Mouse (Mus musculus) natural killer cell, adult 2 months (primary cell): ENCODE results near the gene Rab17.

Source experiments
- DNase-seq, 2 experiments: peaks; one replicate each; pipeline ENCODE4 v3.0.0; 2022; ENCODE audit warnings: low spot score in 2 of 2

Gene Rab17

DNA sequence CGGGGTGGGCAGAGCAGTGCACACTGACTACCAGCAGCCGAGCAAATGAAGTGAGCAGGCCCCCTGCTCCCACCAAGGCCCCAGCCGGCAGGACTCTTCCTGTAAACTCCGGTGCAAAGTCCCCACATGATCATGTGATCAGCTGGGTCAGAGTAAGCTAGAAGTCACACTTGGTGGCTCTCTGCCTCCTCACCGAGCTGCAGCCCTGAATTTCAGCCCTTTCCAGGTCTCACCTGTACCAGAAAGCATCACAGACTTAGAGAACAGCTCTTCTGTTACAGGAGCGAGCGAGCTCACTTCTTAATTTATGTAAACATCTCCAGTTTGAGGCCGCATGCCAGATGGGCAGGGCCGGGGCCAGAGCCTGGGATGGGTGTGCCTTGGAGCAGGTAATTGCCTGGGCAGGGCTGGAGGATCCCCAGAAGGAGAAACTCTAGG is at the start of gene Rab17:
Gene Rab17 (minus strand): TSS at position 315 of the 438 bp plus-strand sequence.
- no peak for DNase-seq

DNA sequence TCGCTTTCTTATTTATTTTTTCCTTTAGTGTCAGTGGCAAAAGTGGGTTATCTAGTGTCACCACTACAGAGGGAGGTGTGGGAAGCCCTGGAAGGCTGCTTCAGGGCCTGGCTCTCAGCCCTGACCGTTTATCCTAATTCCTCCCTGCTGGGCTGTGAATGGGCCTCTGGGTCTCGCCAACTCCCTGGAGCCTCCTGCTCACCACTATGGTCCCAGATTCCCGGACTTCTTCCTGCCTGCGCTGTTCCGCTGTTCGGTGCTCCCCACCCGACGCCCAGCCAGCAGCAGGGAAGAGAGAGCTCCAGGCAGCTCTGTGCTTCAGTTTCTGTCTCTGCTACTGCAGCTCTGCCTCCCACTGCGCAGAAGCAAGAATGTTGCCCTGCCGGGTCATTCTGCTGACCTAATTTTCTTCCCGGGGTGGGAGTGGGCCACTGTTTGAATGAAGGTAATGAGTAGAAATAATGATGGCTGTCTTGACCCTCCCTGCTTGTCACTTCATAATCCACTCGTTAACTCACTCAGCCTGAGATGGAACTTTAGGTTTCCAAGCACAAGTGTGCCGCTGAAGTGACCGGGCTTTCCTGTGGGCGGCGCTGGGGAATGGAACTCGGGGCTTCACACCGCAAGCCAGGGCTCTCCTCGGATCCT is 47.8 kb upstream of the Rab17 start:
- no peak for DNase-seq

DNA sequence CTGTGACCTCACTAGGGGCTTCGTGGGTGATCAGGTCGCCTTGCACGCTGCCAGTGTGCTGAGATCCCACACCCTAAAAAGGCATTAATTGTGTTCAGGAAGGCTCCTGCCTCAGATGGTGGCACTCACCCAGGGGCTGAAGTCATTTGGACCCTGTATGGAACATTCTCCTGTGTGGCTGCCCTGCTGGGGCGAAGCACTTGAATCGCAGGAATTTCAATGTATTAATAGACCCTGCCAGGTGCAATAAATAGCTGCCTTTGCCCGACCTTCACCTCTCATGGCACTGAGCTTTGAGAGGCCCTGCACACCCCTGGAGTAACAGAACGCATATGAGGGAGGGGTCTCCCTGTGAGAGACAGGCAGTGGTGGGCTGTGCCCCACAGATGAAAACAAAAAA is 46.1 kb upstream of the Rab17 start:
- no peak for DNase-seq

DNA sequence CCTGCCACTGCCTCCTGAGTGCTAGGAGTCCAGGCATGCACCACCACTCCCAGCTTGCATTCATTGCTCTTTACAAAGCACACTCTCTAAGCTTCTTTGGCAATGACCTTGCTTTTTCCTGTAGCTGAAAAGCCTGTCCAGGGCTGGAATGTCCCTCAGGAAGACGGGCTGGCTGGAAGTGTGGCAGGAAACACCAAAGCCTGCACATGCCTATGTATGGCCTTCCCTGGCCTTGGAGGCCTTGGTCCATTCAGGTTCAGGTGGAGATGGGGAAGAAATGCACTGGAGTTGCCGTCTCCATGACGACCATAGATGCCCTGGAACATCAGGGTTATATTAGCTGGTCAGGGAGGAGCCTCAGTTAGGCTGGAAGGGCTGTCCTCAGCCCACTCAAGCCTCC is 44.3 kb upstream of the Rab17 start:
- DNase-seq, result no peak

DNA sequence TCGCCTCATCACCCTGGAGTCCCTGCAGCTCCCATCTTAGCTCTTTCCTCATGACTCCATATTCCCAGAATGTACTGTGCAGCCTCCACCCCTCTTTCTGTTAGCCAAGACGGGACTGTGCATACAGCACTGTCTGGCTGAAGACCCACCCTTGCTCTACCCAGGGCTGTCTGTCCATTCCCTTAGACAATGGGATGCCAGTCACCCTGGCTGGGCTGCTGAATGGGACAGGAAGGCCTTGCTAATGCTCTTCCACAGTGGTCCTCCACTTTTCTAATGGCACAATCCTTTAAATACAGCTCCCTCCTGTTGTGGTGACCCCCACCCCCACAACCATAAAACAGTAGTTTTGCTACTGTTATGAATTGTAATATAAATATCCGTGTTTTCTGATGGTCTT is 41.9 kb upstream of the Rab17 start:
- no peak for DNase-seq

DNA sequence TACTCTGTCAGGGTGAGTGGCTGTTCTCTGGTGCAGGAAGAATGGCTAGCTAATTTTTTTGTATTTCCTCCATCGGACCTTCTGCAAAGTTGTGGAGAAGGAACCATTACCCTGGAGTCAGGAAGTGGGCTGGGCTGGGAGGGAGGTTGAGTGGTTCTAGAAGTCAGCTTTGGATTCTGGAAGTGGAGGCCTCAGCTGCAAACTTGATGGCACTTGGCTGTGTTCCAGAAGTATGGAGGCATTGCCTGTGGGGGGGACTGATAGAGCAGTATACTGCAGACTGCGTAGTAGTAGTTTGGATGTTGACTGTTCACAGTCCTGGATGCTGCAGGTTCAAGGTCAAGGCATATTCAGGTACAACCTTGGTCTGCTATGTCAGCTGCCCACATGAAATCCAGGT is 41.3 kb upstream of the Rab17 start:
- DNase-seq, result no peak

DNA sequence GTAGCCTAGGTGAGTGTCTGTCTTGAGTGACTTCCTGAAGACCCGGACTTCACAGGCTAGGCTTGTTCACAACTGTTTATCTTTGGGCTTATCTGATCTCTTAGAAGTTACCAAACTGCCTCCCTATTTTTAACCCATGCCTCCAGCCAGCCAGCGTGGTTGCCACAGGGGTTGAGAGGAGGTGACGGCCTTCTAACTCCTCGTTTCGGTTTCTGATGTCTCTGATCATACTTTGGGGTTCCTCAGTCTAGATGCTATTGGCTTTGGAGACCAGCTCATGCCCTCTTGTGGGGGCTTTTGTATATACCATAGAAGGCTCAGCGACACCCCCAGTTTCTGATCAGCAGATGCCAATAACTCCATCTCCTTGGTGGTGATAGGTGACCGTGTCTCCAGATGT is 40.8 kb upstream of the Rab17 start:
- DNase-seq, result no peak

DNA sequence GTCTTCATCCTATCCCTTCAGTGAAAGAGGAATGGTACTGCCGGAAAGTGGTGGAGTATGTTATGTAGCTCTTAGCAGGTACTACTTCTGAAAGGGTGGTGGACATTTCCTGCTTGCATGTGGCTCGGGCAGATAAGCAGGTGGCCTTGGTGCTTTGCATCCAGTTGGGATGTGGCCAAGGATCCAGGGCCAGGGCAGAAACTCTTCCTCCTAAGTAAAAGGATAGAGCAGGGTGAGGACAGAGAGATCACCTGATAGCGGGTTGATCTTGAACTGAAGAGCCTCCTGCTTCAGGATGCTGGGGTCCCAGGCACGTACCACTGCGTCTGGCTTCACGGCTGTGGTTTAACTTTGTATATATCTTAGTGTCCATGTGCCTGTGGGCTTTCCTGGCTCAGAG is 39.8 kb upstream of the Rab17 start:
- no peak for DNase-seq

DNA sequence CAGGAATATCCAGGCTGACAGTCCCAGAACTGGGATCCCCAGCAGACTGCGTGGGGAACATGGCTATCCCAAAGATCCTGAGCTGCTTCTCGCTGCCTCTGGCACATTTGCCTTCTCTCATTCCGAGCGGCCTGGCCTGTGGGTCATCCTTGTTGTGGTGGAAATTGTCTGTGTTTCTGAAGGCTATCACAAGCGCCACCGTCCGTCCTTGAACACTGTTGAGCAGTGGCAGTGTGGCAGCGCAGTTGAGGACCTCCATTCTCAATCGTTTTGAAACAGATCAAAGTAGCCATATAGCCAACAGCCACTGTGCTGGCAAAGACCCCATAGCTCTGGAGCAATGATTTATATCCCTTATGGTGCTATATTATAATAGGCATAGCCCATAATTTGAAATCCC is 39.3 kb upstream of the Rab17 start:
- DNase-seq, result no peak

DNA sequence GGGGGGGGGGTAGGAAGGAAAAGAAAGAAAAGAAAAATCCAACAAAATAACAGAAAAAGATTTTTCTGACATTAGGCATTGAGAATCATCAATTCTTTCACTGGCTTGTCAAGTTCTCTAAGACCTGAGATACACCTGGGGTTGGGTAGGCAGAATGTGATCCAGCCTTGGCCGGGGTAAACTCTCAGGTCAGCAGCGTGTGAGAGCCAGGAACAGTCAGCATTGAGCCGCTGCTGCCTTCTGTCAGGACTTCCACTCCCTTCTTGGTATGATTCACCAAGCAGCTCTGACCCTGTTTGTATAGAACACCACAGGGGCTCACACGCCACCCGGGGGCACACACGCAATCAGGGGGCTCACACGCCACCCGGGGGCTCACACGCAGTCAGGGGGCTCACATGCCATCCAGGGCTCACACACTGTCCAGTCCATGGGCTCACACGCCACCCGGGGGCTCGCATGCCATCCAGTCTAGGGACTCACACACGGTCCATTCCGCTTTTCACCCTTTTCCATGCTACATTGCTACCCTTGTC is 38.8 kb upstream of the Rab17 start:
- DNase-seq, result no peak

DNA sequence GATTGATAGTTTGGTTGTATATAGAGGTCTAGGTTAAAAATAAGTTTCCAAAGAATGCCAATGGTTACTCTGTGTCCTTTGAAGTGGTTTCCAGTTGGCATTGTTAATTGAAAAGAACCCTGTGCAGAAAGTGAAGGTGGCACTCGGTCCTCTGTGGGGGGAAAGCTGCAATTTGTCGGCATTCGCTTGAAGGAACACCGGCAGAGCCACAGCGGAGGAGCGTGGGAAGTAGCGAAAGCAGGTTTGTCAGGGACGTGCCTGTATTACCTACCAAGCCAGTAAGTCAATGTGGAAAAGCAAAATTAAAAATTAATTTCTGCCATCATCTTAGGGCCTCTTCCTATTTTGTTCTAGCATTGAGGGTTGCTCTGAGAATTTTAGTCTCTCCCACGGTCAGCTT is 37.2 kb upstream of the Rab17 start:
- no peak for DNase-seq

DNA sequence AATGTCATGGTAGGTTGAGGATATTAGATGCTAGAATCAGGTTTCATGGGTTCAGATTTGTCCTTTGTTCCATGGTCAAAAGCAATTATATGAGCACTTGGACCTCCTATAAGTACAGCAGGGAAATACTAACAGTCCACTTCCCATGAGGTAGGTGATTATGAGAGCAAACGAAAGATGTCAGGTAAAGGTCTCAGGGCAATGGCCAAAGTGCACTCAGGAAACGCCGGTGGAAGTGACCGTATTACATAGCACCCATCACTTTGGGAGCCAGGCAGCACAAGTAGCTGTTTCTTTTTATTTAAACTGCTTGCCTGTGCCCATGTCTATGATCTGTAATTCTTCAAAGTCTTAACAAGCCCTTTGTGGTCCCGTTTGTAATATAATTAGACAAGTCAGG is 36.6 kb upstream of the Rab17 start:
- no peak for DNase-seq

DNA sequence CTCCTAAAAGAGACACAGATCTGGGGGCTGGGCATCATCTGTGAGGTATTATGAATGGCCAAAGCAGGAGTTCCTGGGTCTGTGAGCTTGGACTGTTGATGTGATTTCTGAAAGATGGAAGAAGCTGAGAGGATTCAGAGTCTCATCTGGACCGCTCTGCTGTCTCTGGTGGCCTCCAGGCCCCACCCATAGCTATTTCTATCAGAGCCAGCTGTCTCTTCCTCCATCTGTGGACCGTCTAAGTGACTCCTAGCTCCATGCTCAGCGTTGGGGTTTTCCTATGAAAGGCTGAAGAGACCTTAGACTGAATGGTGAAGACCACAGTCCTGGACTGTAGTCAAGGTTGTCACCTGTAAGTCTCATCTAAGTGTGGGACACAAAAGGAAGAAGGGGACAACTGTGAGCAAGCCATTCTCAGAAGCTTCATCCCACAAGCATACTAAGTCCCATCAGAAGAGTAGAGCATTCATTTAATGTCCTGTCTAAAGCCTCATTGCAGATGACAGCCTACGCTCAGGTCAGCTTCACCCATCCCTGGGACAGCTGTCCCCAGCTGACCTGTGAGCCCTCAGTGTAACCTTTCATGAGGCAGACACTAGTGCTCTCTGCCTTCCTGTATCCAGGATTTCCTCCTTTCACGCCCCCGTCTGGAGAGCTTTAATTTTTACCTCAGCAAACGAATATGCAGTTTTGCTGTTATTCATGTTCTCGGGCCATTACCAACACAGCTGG is 34.2 kb upstream of the Rab17 start:
- no peak for DNase-seq

DNA sequence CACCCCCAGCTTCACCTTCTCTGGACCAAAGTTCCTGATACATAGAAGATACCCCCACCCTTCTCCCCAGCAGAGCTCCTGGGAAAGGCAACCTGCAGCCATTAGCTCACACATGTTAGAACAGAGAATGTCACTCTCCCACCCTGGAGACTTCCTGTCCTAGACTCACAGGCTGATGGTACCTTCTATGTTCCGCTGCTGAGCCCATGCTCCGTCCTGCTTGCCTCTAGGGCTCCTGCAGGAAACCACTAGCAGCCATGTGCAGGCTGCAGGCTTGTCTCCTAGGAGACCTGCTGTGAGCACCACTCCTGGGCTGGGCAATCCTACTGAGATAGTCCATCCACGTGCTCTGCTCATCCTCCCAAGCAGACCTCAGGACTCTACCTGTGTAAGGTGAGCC is 33.2 kb upstream of the Rab17 start:
- no peak for DNase-seq

DNA sequence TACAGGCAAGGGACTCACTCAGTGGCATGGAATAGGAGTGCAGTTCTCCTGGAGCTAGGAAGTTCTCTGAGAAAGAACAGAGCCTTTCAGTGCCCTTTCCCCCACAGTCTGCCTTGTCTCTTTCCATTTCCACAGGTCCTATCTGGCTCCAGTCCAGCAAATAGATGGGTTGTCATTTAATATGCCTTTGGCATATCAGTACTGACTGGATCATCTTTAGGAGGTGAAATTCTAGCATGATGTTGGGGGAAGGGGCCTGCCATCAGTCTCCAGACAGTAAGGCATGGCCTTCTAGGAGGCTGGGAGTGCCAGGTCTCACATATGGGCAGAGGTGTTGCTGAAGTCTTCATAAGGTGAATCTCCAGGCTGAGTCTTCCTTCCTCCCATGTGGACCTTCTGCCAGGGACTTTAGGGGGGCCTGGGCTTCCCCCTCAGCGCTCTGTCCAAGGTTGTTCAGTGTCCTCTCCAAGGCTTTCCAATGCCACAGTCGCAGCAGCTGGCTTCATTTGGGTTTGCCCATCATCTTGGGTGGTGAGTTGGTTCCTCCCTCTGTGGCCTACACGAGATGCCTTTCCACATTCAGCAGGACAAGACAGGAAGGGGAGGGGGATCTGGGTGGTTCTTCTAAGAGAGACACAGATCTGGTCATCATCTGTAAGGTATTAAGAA is 32.5 kb upstream of the Rab17 start:
- DNase-seq, result no peak

DNA sequence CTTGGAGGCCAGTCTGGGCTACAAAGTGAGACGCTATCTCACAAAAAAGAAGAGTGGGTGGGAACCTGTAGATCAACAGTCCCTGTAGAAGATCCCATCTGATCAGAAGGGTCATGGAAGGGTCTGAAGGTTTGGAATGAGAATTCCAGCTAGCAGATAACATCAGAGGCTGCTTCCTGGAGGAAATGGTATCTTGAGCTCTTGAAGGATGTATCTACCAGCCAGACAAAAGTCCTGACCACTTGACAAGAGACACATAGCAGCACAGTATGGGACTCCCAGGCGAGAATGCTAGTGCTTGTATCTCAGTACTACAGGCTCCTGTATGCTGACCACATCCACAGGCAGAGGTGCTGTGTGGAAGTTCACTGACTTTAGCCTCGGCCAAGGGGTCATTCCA is 31.6 kb upstream of the Rab17 start:
- DNase-seq, result no peak

DNA sequence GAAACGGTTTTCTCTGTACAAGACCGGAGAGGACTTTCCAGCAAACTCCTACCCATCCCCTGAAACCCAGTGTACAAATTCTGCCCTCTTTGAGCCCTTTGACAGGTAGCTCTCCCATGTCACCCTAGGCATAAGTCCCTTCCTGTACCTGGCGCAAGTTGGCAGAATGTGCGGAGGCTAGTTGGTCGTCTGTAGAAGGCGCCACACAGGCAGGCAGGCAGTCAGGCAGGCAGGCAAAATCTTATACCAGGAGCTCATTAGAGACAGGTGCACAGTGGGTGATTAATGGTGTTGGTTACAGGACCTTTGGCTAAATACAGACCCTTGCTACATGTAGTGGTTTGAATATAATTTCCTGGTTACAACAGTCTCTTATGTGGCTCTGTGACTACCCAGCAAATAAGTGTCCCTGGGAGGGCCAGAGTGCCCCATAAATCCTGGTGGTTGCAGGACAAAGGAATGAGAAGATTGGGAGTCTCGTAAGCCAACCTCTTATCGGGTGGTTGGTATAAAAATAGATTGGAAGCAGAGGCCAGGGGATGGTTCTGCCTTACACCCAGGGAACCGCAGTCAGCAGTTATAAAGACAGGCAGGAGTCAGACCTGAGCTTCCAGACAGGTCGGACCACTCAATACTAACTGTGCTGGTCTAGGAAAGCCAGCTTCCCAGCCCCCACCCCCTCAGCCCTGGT is 30.6 kb upstream of the Rab17 start:
- DNase-seq, result no peak

DNA sequence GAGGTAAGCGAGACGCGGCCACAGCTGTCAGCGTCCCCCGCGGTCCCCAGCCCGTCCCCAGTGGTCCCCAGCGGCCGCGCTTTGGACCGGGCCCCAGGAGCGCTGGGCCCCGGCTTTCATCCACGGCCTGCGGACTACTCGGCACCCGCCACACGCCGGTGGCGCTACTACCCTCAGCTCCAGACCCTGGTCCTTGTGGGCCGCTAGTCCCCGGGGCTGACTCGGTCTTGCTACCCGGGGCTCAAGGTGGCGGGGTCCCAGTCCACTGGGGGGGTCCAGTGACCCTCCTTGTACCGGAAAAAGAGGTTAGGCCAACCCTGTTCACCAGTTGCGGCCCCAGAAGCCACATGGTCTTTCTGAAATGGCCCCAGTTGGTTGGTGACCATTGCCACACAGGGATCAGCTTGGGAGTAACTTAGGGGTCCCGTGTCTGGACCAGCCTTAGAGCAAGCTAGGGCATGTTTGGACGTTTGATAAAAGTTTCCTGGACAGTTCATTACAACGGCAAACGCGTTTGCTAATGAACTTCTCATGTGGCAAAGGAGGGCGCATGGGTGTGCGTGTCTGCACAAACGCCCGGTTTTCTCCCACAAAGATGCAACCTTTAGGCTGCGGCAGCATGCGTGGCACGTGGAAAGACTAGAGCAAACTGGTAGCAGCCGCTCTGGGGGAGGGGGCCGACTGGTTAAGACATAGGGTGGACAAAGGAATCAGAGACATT is 29.6 kb upstream of the Rab17 start:
- no peak for DNase-seq

DNA sequence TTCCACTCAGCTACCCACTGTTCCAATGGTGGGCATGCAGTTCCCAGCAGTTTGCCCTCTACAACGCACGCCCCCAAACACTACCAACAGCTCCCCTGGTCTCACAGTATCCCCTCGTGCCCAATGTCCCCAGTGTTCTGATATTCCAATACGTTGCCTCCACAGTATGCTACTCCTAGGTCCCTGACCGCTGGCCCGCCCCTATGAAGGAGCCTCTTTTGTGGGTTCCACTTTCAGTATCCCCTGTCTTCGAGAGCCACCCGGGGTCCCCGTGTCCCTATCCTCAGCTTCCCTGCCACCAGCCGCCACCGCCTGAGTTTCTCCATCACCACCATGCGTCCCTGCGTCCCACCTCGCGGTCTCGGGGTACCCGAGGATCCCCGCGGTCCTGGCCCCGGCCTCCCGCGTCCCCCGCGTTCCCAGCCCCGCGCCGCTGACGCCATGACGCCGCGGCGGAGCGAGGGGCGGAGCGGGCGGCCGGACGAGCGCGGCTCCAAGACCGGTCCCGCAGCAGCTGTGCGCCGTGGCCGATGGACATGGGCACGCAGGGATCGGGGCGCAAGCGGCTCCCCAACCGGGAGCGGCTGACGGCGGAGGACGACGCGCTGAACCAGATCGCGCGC is 28.9 kb upstream of the Rab17 start, which contains the start of gene Lrrfip1:
Gene Lrrfip1 (plus strand): TSS at position 470 of the 623 bp plus-strand sequence.
- no peak for DNase-seq

DNA sequence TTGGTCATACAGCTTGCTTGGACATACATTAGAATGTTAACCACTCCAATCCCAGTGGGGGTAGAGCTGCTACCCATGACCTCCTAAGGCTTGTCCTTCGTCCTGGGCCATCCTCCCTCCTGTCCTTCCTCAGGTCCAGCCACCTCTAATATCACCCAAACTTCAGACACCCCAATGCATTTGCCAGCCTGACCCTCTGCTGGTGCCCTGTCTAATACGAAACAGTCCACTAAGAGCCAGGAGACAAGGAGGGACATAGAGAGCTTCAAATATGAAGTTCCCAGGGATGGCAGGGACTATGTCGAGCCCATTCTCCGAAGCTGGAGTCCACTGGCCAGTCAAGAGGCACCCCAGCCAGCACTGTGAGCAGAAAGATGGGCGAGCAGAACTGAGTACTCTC is 28.2 kb upstream of the Rab17 start:
- no peak for DNase-seq

DNA sequence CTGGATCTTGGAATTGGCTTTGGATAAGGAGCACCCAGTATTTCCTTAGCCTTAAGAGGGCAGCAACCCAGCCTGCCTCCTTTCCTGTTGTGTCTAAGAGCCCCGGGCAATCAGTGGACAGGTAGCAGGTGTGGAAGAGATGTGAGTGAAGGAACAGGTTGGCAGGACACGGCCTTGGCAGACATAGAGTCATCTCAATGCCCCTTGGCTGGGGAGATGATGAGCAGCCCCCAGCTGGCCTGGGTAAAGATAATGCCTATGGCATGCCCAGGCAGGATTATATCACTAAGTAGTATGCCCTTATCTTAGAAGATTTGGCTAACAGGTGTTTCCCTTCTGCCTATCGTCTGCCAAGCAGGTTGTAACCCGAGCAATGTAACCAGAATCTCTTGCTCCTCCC is 27.7 kb upstream of the Rab17 start:
- no peak for DNase-seq
